Mouse (Mus musculus) spleen, adult 2 months (tissue): ENCODE measurements around the gene Rassf4. TPM values are rescaled to one million over a fixed set of nuclear protein-coding genes. Genes with fewer than 3 reads are reported as not detected.
"Not testable (repeated sequence)": the region's sequence is repeated elsewhere in the genome, so short reads cannot be mapped to it uniquely, and the experiment has no call there.

Experiments used
- DNase-seq, 2 experiments: peaks; one replicate each; pipeline versions ENCODE4 v3.0.0 to v3.0.0-alpha.2; 2012 to 2021; ENCODE audit warnings: low spot score in 2 of 2, low read depth in 1 of 2
- H3K27ac ChIP-seq: fragments of 200-500 bp; 2 replicates; pipeline ENCODE4 v1.5.1; 2012; ENCODE audit warnings: low read length, inconsistent platforms; ENCODE audit not compliant: insufficient read depth
- H3K27me3 ChIP-seq: fragments of 200-500 bp; 2 replicates; pipeline ENCODE4 v1.6.1; 2012; ENCODE audit warnings: mild to moderate bottlenecking, moderate library complexity, low read length, inconsistent platforms; ENCODE audit not compliant: control insufficient read depth, insufficient read depth
- H3K36me3 ChIP-seq: fragments of 200-500 bp; 2 replicates; pipeline ENCODE4 v1.6.1; 2012; ENCODE audit warnings: mild to moderate bottlenecking, low read length, inconsistent platforms; ENCODE audit not compliant: control insufficient read depth, insufficient read depth
- H3K4me1 ChIP-seq: fragments of 200-500 bp; 2 replicates; pipeline ENCODE4 v1.6.1; 2011; ENCODE audit warnings: inconsistent platforms; ENCODE audit not compliant: control insufficient read depth, insufficient read depth, insufficient read length
- H3K4me3 ChIP-seq: fragments of 200-500 bp; 2 replicates; pipeline ENCODE4 v1.5.1; 2011; ENCODE audit warnings: mild to moderate bottlenecking, inconsistent platforms; ENCODE audit not compliant: insufficient read depth, insufficient read length; ENCODE audit errors: extremely low read depth
- CTCF ChIP-seq: fragments of 200-500 bp; IDR thresholded peaks from 2 replicates; pipeline ENCODE4 v1.5.1; 2011; ENCODE audit warnings: mild to moderate bottlenecking, inconsistent platforms; ENCODE audit not compliant: insufficient read depth, insufficient read length, insufficient replicate concordance; ENCODE audit errors: extremely low read depth
- POLR2A ChIP-seq: fragments of 200-500 bp; IDR thresholded peaks from 2 replicates; pipeline ENCODE4 v1.6.1; 2011; ENCODE audit warnings: low read depth, low read length, inconsistent platforms
- WGBS: fragments of 180-500 bp; shearing (Covaris S2); methylation state at CpG from one replicate; pipeline ENCODE4 v1.1.7; 2018; 5-methylcytosine and 5-hydroxymethylcytosine counted together
- polyA plus RNA-seq: library from polyadenylated mRNA; depleted of rRNA; stranded (reverse); fragments of >200 nt; gene quantifications from 2 replicates; pipeline ENCODE4 v1.2.3, GENCODE M21; 2012; rRNA removed

The Rassf4 gene
- polyA plus RNA-seq, 1 experiment, result 23.5 TPM

DNA sequence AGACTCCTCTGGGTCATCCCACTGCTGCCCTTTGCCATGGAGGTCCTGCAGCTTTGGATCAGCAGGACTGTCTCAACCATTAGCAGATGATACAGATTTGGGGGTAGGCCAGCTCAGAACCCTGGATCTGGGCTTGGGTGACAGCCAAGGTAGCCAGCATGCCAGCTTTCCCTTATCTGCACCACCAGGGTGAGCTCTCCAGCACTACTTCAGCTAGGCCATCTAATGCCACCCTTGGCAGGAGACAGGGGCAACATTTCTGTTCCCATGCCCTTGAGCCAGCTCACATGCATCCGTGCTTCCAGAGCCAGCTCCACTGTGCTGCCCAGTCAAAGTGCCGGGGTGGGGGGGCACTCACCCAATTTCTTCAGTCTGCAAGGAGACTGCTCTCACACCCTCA, 58.0 kb downstream of the Rassf4 start:
- 84% methylated on average over 2 of the region's 2 CpGs for WGBS

DNA sequence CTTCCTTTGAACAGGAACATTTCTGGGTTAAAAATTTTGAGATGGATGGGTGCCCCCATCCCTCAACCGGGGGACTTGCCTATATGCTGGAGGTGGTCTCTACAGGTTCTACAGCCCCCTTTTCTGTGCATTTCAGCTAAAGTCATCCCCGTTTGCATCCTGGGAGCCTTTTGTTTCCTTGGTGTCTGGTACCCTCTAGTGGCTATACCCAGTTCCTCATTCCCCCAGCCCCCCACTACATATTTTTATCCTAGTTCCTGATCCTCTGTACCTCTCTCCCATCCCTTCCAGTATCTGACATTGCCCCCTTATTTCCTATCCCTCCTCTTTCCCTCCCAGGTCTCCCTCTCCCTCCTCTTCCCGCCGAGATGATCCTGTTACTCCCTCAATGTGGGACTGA, 66.5 kb downstream of the Rassf4 start:
- Histone ChIP-seq H3K36me3 (no peaks in the 10 kb centered on the region), H3K4me3 (no peak overlapping the region), H3K27ac (no peak overlapping the region), H3K27me3 (no peaks in the 10 kb centered on the region), H3K4me1 (no peaks in the 10 kb centered on the region)
- 46% methylated on average over 4 of the region's 4 CpGs for WGBS
- no peak for DNase-seq
- TF ChIP-seq POLR2A, result no peak
- TF ChIP-seq CTCF, result no peak

More for the DNA sequence above, 58.0 kb downstream of the Rassf4 start:
- Histone ChIP-seq H3K27ac (no peak overlapping the region), H3K27me3 (peaks cover 1% of the 10 kb centered on the region; the same call in 1 of the 2 replicates), H3K4me1 (no peaks in the 10 kb centered on the region), H3K4me3 (no peak overlapping the region), H3K36me3 (no peaks in the 10 kb centered on the region)
- no peak for DNase-seq
- no peak for TF ChIP-seq POLR2A

- H3K36me3 ChIP-seq, DNase-seq, H3K27me3 ChIP-seq, H3K4me3 ChIP-seq, H3K4me1 ChIP-seq, H3K27ac ChIP-seq: not testable (repeated sequence)
These were observed 72.8 kb downstream of the Rassf4 start for GRCm38 (mm10) chr6:116600969-116601368.

DNA sequence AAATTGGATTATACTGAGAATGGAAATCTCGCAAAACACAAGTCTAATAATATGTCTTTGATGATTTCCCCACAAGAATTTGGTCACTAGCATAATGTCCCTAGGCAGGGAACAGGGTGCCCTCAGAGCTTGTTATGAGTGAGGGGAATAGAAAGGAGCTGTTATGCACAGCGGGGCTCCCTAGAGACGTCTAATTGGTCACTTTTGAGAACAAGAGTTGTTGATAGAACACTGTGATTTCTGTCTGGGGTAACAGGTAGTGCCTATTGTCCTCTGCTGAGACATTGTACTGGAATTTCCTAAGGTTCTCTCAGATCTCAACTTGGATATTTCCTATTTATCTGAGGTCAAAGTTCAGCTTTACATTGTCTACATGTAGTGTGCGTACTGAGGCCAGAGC, 89.7 kb downstream of the Rassf4 start, which contains the start of gene Olfr215:
TSS of gene Olfr215 (minus strand) at position 101 of the 400 bp plus-strand sequence.
- TF ChIP-seq CTCF (no peak), POLR2A (no peak)
- Histone ChIP-seq H3K4me1 (no peaks in the 10 kb centered on the region), H3K36me3 (no peaks in the 10 kb centered on the region), H3K4me3 (no peak within 1 kb of the TSS), H3K27ac (no peak within 1 kb of the TSS), H3K27me3 (no peaks in the 10 kb centered on the region)
- DNase-seq, result no peak
- WGBS, result 84% methylated on average over 4 of the region's 4 CpGs

Other genes starting within 250 kb of the Rassf4 start
- gene Alox5, start 212.8 kb downstream of the Rassf4 start, polyA plus RNA-seq, result 2.5 and 2.8 TPM in 2 replicates
- gene Olfr211, start 184.9 kb downstream of the Rassf4 start, polyA plus RNA-seq, result not detected in 2 replicates
- not detected in 2 replicates for gene Olfr212, start 167.4 kb downstream of the Rassf4 start, polyA plus RNA-seq
- gene Olfr213, start 135.5 kb downstream of the Rassf4 start, polyA plus RNA-seq, result not detected in 2 replicates
- gene Gm5580, start 122.8 kb downstream of the Rassf4 start, polyA plus RNA-seq, result not detected in 2 replicates
- gene Olfr214, start 119.7 kb downstream of the Rassf4 start, polyA plus RNA-seq, result not detected in 2 replicates
- gene Olfr215, start 89.8 kb downstream of the Rassf4 start, polyA plus RNA-seq, result not detected in 2 replicates
- gene Zfp422, start 45.0 kb downstream of the Rassf4 start, polyA plus RNA-seq, result 5.9 and 7.2 TPM in 2 replicates
- gene Depp1, start 23.3 kb downstream of the Rassf4 start, polyA plus RNA-seq, result 2.5 and 2.6 TPM in 2 replicates
- 0.01 TPM in 2 replicates for gene Tmem72, start 43.0 kb upstream of the Rassf4 start, polyA plus RNA-seq